Mouse (Mus musculus): ENCODE measurements around the gene Lrrc46.

Lrrc46 gene

GRCm38 (mm10) chr11:97049492-97050085 lies 8.4 kb upstream of the Lrrc46 start:
- intact Hi-C loops (cut with DNase I) = no loop called here

- intact Hi-C loops (cut with DNase I) = no loop called here
These were observed 7.0 kb upstream of the Lrrc46 start for GRCm38 (mm10) chr11:97048090-97048650.

DNA sequence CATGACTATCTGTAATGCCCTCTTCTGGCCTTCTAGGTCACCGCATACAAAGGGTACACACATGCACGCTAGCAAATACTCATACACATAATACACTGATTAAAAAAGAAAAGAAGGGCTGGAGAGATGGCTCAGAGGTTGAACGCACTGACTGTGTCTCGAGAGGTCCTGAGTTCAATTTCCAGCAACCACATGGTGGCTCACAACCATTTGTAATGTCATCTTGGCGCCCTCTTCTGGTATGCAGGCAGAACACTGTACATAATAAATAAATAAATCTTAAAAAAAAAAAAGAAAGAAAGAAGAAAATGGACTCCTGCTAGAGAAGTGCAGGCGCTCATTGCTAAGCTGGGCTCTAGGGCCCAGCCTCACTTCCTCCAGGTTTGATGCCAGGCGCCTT lies 4.7 kb upstream of the Lrrc46 start:
- intact Hi-C loops (cut with DNase I) = no loop called here

DNA sequence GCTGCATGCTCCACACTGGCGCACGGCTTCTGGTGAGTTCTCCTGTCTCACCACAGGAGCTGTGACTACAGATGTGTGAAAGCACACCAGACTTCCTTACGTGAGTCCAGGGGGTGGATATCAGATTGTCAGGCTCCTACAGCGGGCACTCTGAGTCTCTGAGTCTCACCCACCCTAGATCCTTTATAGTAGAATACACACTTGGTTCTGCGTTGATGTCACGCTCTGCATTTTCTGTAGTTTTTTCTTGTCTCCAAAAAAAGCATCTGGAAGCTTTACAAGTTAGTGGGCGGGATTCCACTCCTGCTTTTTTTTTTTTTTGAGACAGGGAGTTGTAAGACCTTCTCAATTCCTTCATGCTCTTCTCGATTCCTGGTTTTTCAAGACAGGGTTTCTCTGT lies 3.7 kb upstream of the Lrrc46 start:
- intact Hi-C loops (cut with DNase I) = no loop called here

DNA sequence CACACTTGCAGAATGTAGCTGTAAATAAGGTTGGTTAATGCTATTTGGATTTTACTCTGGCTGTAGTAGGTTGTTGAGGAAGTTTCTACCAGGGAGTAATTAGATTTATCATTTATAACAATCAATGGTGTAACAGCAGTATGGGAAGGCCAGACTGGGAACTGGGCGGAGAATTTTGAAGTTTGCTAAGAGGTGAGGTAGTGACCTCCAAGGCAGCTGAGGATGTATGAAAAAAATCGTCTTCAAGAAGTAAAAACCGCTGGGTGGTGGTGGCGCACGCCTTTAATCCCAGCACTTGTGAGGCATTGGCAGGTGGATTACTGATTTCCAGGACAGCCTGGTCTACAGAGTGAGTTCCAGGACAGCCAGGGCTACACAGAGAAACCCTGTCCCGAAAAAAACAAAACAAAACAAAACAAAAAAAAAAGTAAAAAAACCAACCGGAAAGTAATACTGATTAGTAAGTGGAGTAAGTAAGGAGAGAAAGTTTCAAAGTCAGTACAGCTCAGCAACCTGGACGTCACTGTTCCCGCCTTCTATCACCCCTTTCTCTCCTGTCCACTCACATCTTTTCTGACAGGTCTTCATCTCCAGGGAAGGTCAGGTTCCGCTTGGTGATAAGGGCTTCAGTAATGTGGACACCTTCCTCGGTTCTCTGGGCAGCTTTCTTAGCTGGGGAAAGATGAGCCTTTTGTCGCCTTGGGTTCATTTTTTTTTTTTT lies 746 bp downstream of the Lrrc46 start:
- intact Hi-C loops (cut with DNase I) = no loop called here

DNA sequence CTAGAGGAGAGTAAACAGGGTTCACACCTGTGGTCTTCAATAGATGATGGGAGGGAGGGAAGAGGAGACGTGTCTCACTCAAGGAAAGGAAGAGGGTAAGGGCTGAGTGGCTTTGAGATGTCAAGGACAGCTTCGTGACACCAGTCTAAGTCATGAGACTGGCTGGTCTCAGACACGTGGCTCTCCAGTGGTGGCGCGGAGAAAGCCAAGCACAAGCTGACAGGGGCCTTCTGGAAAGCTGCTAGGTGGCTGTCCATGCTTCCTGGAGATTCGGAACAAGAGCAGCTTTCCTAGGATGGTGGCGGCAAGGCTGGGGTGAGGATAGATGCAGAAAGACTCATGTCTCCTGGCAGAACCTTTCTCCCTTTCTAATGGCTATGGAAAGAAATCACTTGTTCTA lies 2.3 kb downstream of the Lrrc46 start:
- intact Hi-C loops (cut with DNase I) = no loop called here

DNA sequence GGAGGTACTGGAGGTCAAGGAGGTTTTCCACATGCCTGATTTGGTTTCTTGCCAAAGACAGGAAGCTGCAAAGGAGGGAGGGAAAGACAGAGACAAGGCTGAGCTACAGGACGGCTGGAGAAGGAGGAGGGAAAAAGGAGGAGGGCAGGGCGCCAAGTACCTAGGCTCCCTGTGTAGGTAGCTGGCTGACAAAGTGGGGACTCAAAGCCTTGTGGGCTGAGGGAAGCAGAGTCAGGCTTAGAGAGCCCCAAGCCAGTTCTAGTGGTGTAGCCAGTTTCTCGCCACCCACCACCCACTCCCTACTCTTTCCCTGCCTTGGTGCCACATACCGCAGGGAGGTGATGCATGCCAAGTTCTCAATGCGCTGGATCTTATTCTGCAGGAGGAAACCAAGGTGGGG lies 5.1 kb downstream of the Lrrc46 start:
- intact Hi-C loops (cut with DNase I) = no loop called here

DNA sequence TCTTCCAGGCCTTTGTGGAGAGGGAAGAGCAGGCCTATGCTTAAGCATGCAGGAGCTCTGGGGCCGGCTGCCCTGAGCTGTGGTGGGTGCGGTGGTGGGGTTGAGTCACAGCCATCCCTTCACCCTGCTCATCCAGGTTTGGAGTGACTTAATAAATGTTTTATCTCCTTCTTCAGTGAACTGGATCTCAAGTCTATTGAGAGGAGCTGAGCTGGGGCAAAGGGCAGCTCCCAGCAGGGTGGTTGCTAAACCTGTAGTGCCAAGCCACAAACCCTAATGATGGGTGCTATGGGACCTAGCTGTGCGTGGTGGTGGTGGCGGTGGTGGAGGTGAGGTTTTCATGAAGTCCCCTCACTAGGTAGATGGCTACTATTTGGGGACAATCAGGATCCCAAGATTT lies 7.4 kb downstream of the Lrrc46 start:
- intact Hi-C loops (cut with DNase I) = no loop called here

DNA sequence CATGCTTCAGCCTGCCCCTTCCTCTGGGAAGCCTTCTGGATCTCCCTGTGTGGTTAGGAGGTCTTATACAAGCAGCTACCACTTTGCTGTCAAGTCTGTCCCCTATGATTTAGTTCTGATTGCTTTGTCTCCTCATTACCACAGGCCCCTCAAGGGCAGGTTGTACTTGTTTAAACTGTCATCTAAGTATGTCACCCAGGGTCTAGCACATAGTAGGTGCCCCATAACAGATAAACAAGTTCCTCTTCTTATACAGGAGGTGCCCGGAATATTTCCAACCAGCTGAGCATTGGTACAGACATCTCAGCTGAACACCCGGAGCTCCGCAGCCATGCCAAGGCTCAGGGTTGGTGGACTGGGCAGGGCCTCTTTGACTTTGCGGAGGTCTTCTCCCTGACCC lies 8.7 kb downstream of the Lrrc46 start:
- intact Hi-C loops (cut with DNase I) = no loop called here

DNA sequence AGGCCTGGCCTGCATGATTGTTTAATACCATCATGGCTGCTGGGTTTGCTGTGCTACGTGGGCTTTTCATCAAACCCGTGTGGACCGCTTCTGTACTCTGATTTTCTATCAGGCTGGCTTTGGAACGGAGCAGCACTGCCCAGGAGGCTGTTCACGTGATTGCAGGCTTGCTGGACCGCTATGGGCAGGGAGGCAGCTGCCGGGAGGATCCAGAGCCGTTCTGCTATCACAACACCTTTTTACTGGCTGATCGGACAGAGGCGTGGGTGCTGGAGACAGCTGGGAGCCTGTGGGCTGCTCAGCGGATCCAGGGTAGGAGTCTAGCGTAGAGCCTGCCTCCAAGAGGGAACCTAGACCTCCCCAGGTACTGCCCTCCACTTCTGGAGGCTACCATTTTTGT lies 9.2 kb downstream of the Lrrc46 start:
- intact Hi-C loops (cut with DNase I) = no loop called here

- intact Hi-C loops (cut with DNase I) = no loop called here
These were observed 10.8 kb downstream of the Lrrc46 start for GRCm38 (mm10) chr11:97030426-97030825.

- intact Hi-C loops (cut with DNase I) = loop anchor here (10.0 kb wide), 1 partner anchor 115 kb away; the partner anchor contains the start of gene Cdk5rap3
These were observed 11.4 kb downstream of the Lrrc46 start, which contains the start of gene Scrn2 for GRCm38 (mm10) chr11:97029686-97030417. TSS of gene Scrn2 (plus strand) at chr11:97029938.

GRCm38 (mm10) chr11:97025721-97026344 lies 15.4 kb downstream of the Lrrc46 start:
- intact Hi-C loops (cut with DNase I) = loop anchor here (1.0 to 10.0 kb wide), 2 partner anchors 44 to 111 kb away; partner anchors contain the start of genes Cdk5rap3 and Sp2

- intact Hi-C loops (cut with DNase I) = loop anchor here (10.0 kb wide), 1 partner anchor 110 kb away; the partner anchor contains the start of gene Cdk5rap3
These were observed 16.2 kb downstream of the Lrrc46 start for GRCm38 (mm10) chr11:97024977-97025376.

DNA sequence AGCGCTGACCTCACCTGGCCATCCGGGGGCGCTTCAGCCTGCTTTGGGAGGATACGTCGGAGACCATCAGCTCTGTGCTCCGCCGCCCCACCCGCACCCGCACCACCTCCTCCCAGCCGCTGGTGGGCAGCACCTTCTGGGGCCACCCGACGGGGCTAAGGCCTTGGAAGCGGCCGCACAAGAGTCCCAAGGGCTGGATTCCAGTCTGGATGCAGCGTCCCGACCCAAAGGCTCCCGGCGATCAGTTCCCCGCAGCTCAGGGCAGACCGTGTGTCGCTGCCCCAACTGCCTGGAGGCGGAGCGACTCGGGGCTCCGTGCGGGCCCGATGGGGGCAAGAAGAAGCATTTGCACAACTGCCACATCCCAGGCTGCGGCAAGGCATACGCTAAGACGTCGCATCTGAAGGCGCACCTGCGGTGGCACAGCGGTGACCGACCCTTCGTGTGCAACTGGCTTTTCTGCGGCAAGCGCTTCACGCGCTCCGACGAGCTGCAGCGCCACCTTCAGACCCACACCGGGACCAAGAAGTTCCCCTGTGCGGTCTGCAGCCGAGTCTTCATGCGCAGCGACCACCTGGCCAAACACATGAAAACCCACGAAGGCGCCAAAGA lies 19.2 kb downstream of the Lrrc46 start:
- intact Hi-C loops (cut with DNase I) = loop anchor here (10.0 kb wide), 1 partner anchor 107 kb away; the partner anchor contains the start of gene Cdk5rap3

GRCm38 (mm10) chr11:97021121-97021765 lies 20.0 kb downstream of the Lrrc46 start:
- intact Hi-C loops (cut with DNase I) = loop anchor here (10.0 kb wide), 1 partner anchor 106 kb away; the partner anchor contains the start of gene Cdk5rap3

- intact Hi-C loops (cut with DNase I) = no loop called here
These were observed 21.9 kb downstream of the Lrrc46 start for GRCm38 (mm10) chr11:97019345-97019708.

GRCm38 (mm10) chr11:97018583-97019344 lies 22.4 kb downstream of the Lrrc46 start:
- intact Hi-C loops (cut with DNase I) = no loop called here
